Mouse (Mus musculus) limb, embryonic 11.5 days (tissue): Measurements from ENCODE around the gene Padi2. TPM values are rescaled to one million over a fixed set of nuclear protein-coding genes. Genes with fewer than 3 reads are reported as not detected.

Experiments
- ATAC-seq: fragments of 200-750 bp; cut with Nextera tagmentation; 2 replicates; pipeline ENCODE4 v1.8.0; 2017; ENCODE audit warnings: low read depth; ENCODE audit not compliant: insufficient number of reproducible peaks, low FRiP score, low TSS enrichment
- DNase-seq: peaks from one replicate; pipeline ENCODE4 v3.0.0-alpha.2; 2015; ENCODE audit warnings: low spot score
- H3K27ac ChIP-seq: fragments of 300-500 bp; sonication (generic); replicated peaks from 2 replicates; pipeline ENCODE4 v1.5.1; 2014; ENCODE audit warnings: low read depth, mild to moderate bottlenecking, low read length
- H3K27me3 ChIP-seq: fragments of 300-500 bp; sonication (generic); 2 replicates; pipeline ENCODE4 v1.6.1; 2014; ENCODE audit warnings: mild to moderate bottlenecking, low read length, mixed read lengths; ENCODE audit not compliant: control insufficient read depth, insufficient read depth
- H3K36me3 ChIP-seq: fragments of 300-500 bp; sonication (generic); 2 replicates; pipeline ENCODE4 v1.6.1; 2014; ENCODE audit warnings: mild to moderate bottlenecking, low read length, moderate library complexity, mixed read lengths; ENCODE audit not compliant: control insufficient read depth, insufficient read depth
- H3K4me1 ChIP-seq: fragments of 300-500 bp; sonication (generic); 2 replicates; pipeline ENCODE4 v1.6.1; 2014; ENCODE audit warnings: low read length, mixed read lengths; ENCODE audit not compliant: control insufficient read depth, insufficient read depth
- H3K4me2 ChIP-seq: fragments of 300-500 bp; sonication (generic); 2 replicates; pipeline ENCODE4 v1.6.1; 2014; ENCODE audit warnings: low read depth, mild to moderate bottlenecking, moderate library complexity; ENCODE audit not compliant: severe bottlenecking
- H3K4me3 ChIP-seq: fragments of 300-500 bp; sonication (generic); 2 replicates; pipeline ENCODE4 v1.5.1; 2014; ENCODE audit warnings: low read depth, low read length
- H3K9ac ChIP-seq: fragments of 300-500 bp; sonication (generic); 2 replicates; pipeline ENCODE4 v1.6.1; 2014; ENCODE audit warnings: mild to moderate bottlenecking, low read length
- H3K9me3 ChIP-seq: fragments of 300-500 bp; sonication (generic); 2 replicates; pipeline ENCODE4 v1.6.1; 2016; ENCODE audit warnings: low read length; ENCODE audit not compliant: control insufficient read depth
- WGBS: fragments of 180-500 bp; shearing (Covaris S2); extraction: QIAGEN DNeasy Blood & Tissue Kit; methylation state at CpG from one replicate; pipeline ENCODE4 v1.1.7; 2014; 5-methylcytosine and 5-hydroxymethylcytosine counted together
- polyA plus RNA-seq: library from polyadenylated mRNA; unstranded; fragments of >200 nt; fragmentation: Nextera tagmentation; extraction: Ambion mirVana; gene quantifications from 2 replicates; pipeline ENCODE4 v1.2.1, GENCODE M21; 2014

The Padi2 gene
- polyA plus RNA-seq, 1 experiment from 2014 or later, result 0.17 TPM

GRCm38 (mm10) chr4:140878655-140879054, 27.5 kb upstream of the Padi2 start:
- H3K27me3 ChIP-seq, result no peaks in the 10 kb centered on the region
- H3K4me3 ChIP-seq, result no peak overlapping the region
- H3K27ac ChIP-seq, result no peak overlapping the region
- no peak overlapping the region for H3K9ac ChIP-seq
- no peaks in the 10 kb centered on the region for H3K36me3 ChIP-seq
- no peaks in the 10 kb centered on the region for H3K4me1 ChIP-seq
- no peaks in the 10 kb centered on the region; the same call in 1 of the 2 replicates for H3K9me3 ChIP-seq
- 91% methylated on average over 9 of the region's 9 CpGs for WGBS
- ATAC-seq (no peak), DNase-seq (no peak)
- no peak overlapping the region for H3K4me2 ChIP-seq

GRCm38 (mm10) chr4:140879116-140879515, 27.0 kb upstream of the Padi2 start:
- H3K27ac ChIP-seq, result no peak overlapping the region
- no peak for DNase-seq
- H3K27me3 ChIP-seq, result no peaks in the 10 kb centered on the region
- no peaks in the 10 kb centered on the region for H3K36me3 ChIP-seq
- no peak overlapping the region for H3K9ac ChIP-seq
- H3K4me1 ChIP-seq, result no peaks in the 10 kb centered on the region
- no peak overlapping the region for H3K4me3 ChIP-seq
- H3K4me2 ChIP-seq, result no peak overlapping the region
- 87% methylated on average over 6 of the region's 6 CpGs for WGBS
- no peaks in the 10 kb centered on the region; the same call in 1 of the 2 replicates for H3K9me3 ChIP-seq
- no peak for ATAC-seq

GRCm38 (mm10) chr4:140879739-140880138, 26.4 kb upstream of the Padi2 start:
- WGBS, result 50% methylated on average over 4 of the region's 4 CpGs
- H3K4me2 ChIP-seq, result no peak overlapping the region
- H3K27me3 ChIP-seq, result no peaks in the 10 kb centered on the region
- no peaks in the 10 kb centered on the region for H3K4me1 ChIP-seq
- no peak for DNase-seq
- H3K4me3 ChIP-seq, result no peak overlapping the region
- H3K9me3 ChIP-seq, result no peaks in the 10 kb centered on the region; the same call in 1 of the 2 replicates
- no peaks in the 10 kb centered on the region for H3K36me3 ChIP-seq
- no peak for ATAC-seq
- no peak overlapping the region for H3K9ac ChIP-seq
- no peak overlapping the region for H3K27ac ChIP-seq

- no peaks in the 10 kb centered on the region for H3K27me3 ChIP-seq
- H3K4me3 ChIP-seq, result no peak overlapping the region
- H3K36me3 ChIP-seq, result no peaks in the 10 kb centered on the region
- DNase-seq, result no peak
- 70% methylated on average over 3 of the region's 3 CpGs for WGBS
- no peak for ATAC-seq
- H3K9ac ChIP-seq, result no peak overlapping the region
- H3K27ac ChIP-seq, result no peak overlapping the region
- no peaks in the 10 kb centered on the region for H3K4me1 ChIP-seq
- no peaks in the 10 kb centered on the region; the same call in 1 of the 2 replicates for H3K9me3 ChIP-seq
- H3K4me2 ChIP-seq, result no peak overlapping the region
Observed at GRCm38 (mm10) chr4:140880207-140880606, 25.9 kb upstream of the Padi2 start.

- DNase-seq, result no peak
- H3K27me3 ChIP-seq, result no peaks in the 10 kb centered on the region
- H3K9ac ChIP-seq, result no peak overlapping the region
- H3K4me2 ChIP-seq, result no peak overlapping the region
- no peak overlapping the region for H3K27ac ChIP-seq
- ATAC-seq, result no peak
- no peaks in the 10 kb centered on the region for H3K4me1 ChIP-seq
- no peaks in the 10 kb centered on the region; the same call in 1 of the 2 replicates for H3K9me3 ChIP-seq
- H3K36me3 ChIP-seq, result no peaks in the 10 kb centered on the region
- no peak overlapping the region for H3K4me3 ChIP-seq
- WGBS, result 89% methylated on average over 8 of the region's 8 CpGs
Observed at GRCm38 (mm10) chr4:140881026-140881670, 25.0 kb upstream of the Padi2 start.

GRCm38 (mm10) chr4:140881771-140882170, 24.4 kb upstream of the Padi2 start:
- ATAC-seq, result no peak

GRCm38 (mm10) chr4:140882365-140882764, 23.8 kb upstream of the Padi2 start:
- WGBS, result 64% methylated on average over 4 of the region's 4 CpGs
- no peak for DNase-seq
- no peak overlapping the region for H3K4me2 ChIP-seq

More at GRCm38 (mm10) chr4:140881771-140882170, 24.4 kb upstream of the Padi2 start:
- Histone ChIP-seq H3K9me3 (no peaks in the 10 kb centered on the region; the same call in 1 of the 2 replicates), H3K4me3 (no peak overlapping the region), H3K36me3 (no peaks in the 10 kb centered on the region), H3K27ac (no peak overlapping the region), H3K9ac (no peak overlapping the region), H3K4me1 (no peaks in the 10 kb centered on the region), H3K27me3 (no peaks in the 10 kb centered on the region), H3K4me2 (no peak overlapping the region)
- DNase-seq, result no peak
- WGBS, result 91% methylated on average over 13 of the region's 13 CpGs

GRCm38 (mm10) chr4:140882981-140883380, 23.2 kb upstream of the Padi2 start:
- DNase-seq, result no peak
- ATAC-seq, result no peak
- Histone ChIP-seq H3K36me3 (no peaks in the 10 kb centered on the region), H3K27ac (no peak overlapping the region), H3K9ac (no peak overlapping the region), H3K4me3 (no peak overlapping the region), H3K27me3 (no peaks in the 10 kb centered on the region), H3K4me1 (no peaks in the 10 kb centered on the region), H3K9me3 (no peaks in the 10 kb centered on the region; the same call in 1 of the 2 replicates), H3K4me2 (no peak overlapping the region)
- WGBS, result 98% methylated on average over 3 of the region's 3 CpGs

More at GRCm38 (mm10) chr4:140882365-140882764, 23.8 kb upstream of the Padi2 start:
- Histone ChIP-seq H3K9ac (no peak overlapping the region), H3K4me1 (no peaks in the 10 kb centered on the region), H3K4me3 (no peak overlapping the region), H3K36me3 (no peaks in the 10 kb centered on the region), H3K27ac (no peak overlapping the region), H3K27me3 (no peaks in the 10 kb centered on the region), H3K9me3 (no peaks in the 10 kb centered on the region; the same call in 1 of the 2 replicates)
- ATAC-seq, result no peak
